Comparison of ENCODE assay signal across 15 mouse cellular contexts in the genomic region with DNA sequence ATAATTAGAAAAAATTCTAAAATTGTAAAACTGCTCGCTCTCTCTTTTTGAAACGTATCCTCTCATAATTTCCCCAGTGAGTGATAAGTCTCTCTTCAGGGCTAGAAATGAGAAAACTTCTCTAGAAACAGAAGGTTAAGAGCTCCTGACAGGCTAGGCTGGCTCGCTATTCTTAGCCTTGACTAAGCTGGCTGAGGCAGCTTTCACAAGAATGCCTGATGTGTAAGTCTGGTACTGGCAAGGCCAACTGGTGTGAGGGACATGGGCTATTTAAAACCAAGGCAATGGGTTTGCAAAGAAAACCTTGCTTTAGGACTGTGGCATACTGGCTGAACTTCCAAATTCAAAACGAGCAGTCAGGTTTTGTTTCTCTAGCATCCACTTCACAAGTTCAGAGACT. TPM values are rescaled to one million over a fixed set of nuclear protein-coding genes. Genes with fewer than 3 reads are reported as not detected.
DNase-seq lines count a peak whose midpoint lies in the region; ATAC-seq and TF ChIP-seq lines count a peak whose summit lies in the region.
"Had no signal": no experiment of that assay in that cellular context is flagged by ENCODE, and none has a peak within 500 bp of the region (broad histone marks: within the 10 kb centered on the region; RNA-seq: fewer than 3 reads in every experiment).

No protein-coding gene starts in this region.

- DNase-seq in gastrocnemius, adult 2 months: peak; percentile 71
- DNase-seq in gastrocnemius, postnatal 4 days (ENCODE audit: low spot score in 2 of 2): no peak
- peak; percentile 2 for DNase-seq in CH12.LX (ENCODE audit: extremely low read depth)
- DNase-seq in brain, adult 2 months (ENCODE audit: low read depth, low spot score): peak; percentile 65
- DNase-seq in hindbrain, embryonic 14.5 days (ENCODE audit: low spot score): no peak
- no peak for DNase-seq in kidney, adult 18-20 months
- DNase-seq: cerebellum, adult 8-10 months; kidney, adult 9 months had no signal

- 46% methylated on average over 4 of the region's 4 CpGs for WGBS in heart, embryonic 15.5 days
- WGBS in hindbrain, embryonic 14.5 days: 93% methylated on average over 4 of the region's 4 CpGs

- TF ChIP-seq POLR2A in CH12.LX (IDR thresholded peaks at IDR 0.05; ENCODE audit: low read depth, low read length): no peak

- no peaks in the 10 kb centered on the region for H3K4me1 ChIP-seq in CH12.LX (ENCODE audit: control insufficient read depth in 1 of 2, insufficient read depth in 2 of 2)
- peaks cover 15% of the 10 kb centered on the region for H3K4me1 ChIP-seq in heart, embryonic 15.5 days (replicated peaks)
- no peaks in the 10 kb centered on the region for H3K4me1 ChIP-seq in hindbrain, embryonic 14.5 days (replicated peaks; ENCODE audit: control insufficient read depth, insufficient read depth, low read length)
- H3K4me1 ChIP-seq: liver, embryonic 12.5 days; megakaryocyte, embryonic 14.5 days had no signal

- no peaks in the 10 kb centered on the region for H3K36me3 ChIP-seq in CH12.LX (replicated peaks in 1 of 2; ENCODE audit: control insufficient read depth in 1 of 2, insufficient read depth in 1 of 2, low read length in 1 of 2)
- H3K36me3 ChIP-seq in heart, embryonic 15.5 days: peaks cover 39% of the 10 kb centered on the region
- no peaks in the 10 kb centered on the region for H3K36me3 ChIP-seq in hindbrain, embryonic 14.5 days (replicated peaks; ENCODE audit: control insufficient read depth, insufficient read depth)
- H3K36me3 ChIP-seq: liver, embryonic 12.5 days had no signal

- no peak for TF ChIP-seq RAD21 in CH12.LX (IDR thresholded peaks at IDR 0.05; ENCODE audit: low read depth, low read length)

- in situ Hi-C loops in CH12.LX (cut with MboI; ENCODE audit: low pct_ligation_motif_present, low pct_unique_long_range_greater_than_20kb, low sequenced_read_pairs): no loop called here

- no peak overlapping the region for H3K9ac ChIP-seq in CH12.LX (ENCODE audit: insufficient read depth, low read depth)
- H3K9ac ChIP-seq in heart, embryonic 15.5 days: no peak overlapping the region
- H3K9ac ChIP-seq in hindbrain, embryonic 14.5 days: no peak overlapping the region
- H3K9ac ChIP-seq: liver, embryonic 12.5 days had no signal

- H3K4me2 ChIP-seq in CH12.LX (ENCODE audit: insufficient read depth, low read depth, poor library complexity, severe bottlenecking): 0 out of 2 replicates have a peak overlapping the region, but pooled peaks have one; percentile 13
- no peak overlapping the region for H3K4me2 ChIP-seq in heart, embryonic 15.5 days
- H3K4me2 ChIP-seq in hindbrain, embryonic 14.5 days (replicated peaks): no peak overlapping the region
- H3K4me2 ChIP-seq: liver, embryonic 12.5 days had no signal

- dilution Hi-C loops in CH12.LX (cut with MboI; ENCODE audit: extremely low pct_ligation_motif_present, extremely low pct_unique_long_range_greater_than_20kb, low sequenced_read_pairs): no loop called here

- H3K27me3 ChIP-seq in CH12.LX (replicated peaks): no peaks in the 10 kb centered on the region
- no peaks in the 10 kb centered on the region for H3K27me3 ChIP-seq in heart, embryonic 15.5 days
- no peaks in the 10 kb centered on the region for H3K27me3 ChIP-seq in hindbrain, embryonic 14.5 days (ENCODE audit: control insufficient read depth, insufficient read depth, low read length)
- H3K27me3 ChIP-seq: liver, embryonic 12.5 days; megakaryocyte, embryonic 14.5 days had no signal

- TF ChIP-seq EP300 in CH12.LX (IDR thresholded peaks at IDR 0.05; ENCODE audit: low read length): no peak

- H3K79me2 ChIP-seq in CH12.LX (replicated peaks; ENCODE audit: control insufficient read depth, extremely low read depth, insufficient read depth, poor library complexity, severe bottlenecking): no peaks in the 10 kb centered on the region

- H3K27ac ChIP-seq in gastrocnemius, adult 2 months: peak overlapping the region; percentile 92
- H3K27ac ChIP-seq in CH12.LX (ENCODE audit: insufficient read depth, low read depth): no peak overlapping the region
- H3K27ac ChIP-seq in heart, embryonic 15.5 days: peak overlapping the region; percentile 84
- no peak overlapping the region for H3K27ac ChIP-seq in hindbrain, embryonic 14.5 days
- H3K27ac ChIP-seq: left cerebral cortex, adult 2 months; liver, embryonic 12.5 days had no signal

- peak; percentile 77 for ATAC-seq in heart, embryonic 15.5 days (replicated peaks; ENCODE audit: insufficient number of reproducible peaks, insufficient read depth, low FRiP score, low read depth)
- no peak for ATAC-seq in hindbrain, embryonic 14.5 days (ENCODE audit: low FRiP score)
- ATAC-seq: CD4-positive, CD25-positive, alpha-beta regulatory T cell, adult 4 months; hindbrain, embryonic 16.5 days; liver, embryonic 12.5 days had no signal

- H3K9me3 ChIP-seq in CH12.LX (replicated peaks; ENCODE audit: low read length): no peaks in the 10 kb centered on the region
- no peaks in the 10 kb centered on the region for H3K9me3 ChIP-seq in heart, embryonic 15.5 days (replicated peaks)
- no peaks in the 10 kb centered on the region for H3K9me3 ChIP-seq in hindbrain, embryonic 14.5 days (ENCODE audit: control insufficient read depth, low read length)
- H3K9me3 ChIP-seq: liver, embryonic 12.5 days had no signal

- intact Hi-C loops in gastrocnemius, adult 2 months (cut with DNase I): loop anchor here (1.0 kb wide), 1 partner anchor 52 kb away; a partner anchor contains a TSS

- no peak for TF ChIP-seq CTCF in gastrocnemius, adult 2 months (IDR thresholded peaks at IDR 0.05)
- no peak for TF ChIP-seq CTCF in CH12.LX (conservative IDR thresholded peaks at IDR 0.05 in 1 of 2, IDR thresholded peaks at IDR 0.05 in 1 of 2; ENCODE audit: low read depth in 2 of 2, low read length in 2 of 2)

- H3K4me3 ChIP-seq in gastrocnemius, adult 2 months: peak overlapping the region; percentile 54
- H3K4me3 ChIP-seq in CH12.LX (replicated peaks in 1 of 3; ENCODE audit: low read depth in 2 of 3, low read length in 2 of 3, poor library complexity in 1 of 3): no peak overlapping the region
- no peak overlapping the region for H3K4me3 ChIP-seq in heart, embryonic 15.5 days
- H3K4me3 ChIP-seq in hindbrain, embryonic 14.5 days (replicated peaks; ENCODE audit: low read length): no peak overlapping the region
- H3K4me3 ChIP-seq: erythroblast, embryonic 14.5 days; left cerebral cortex, adult 2 months; liver, embryonic 12.5 days; megakaryocyte, embryonic 14.5 days had no signal

TF ChIP-seq in CH12.LX, 34 proteins besides CTCF, POLR2A, EP300 and RAD21:
- no peak for TF ChIP-seq NRF1 (IDR thresholded peaks at IDR 0.05; ENCODE audit: low read depth, low read length)
TF ChIP-seq in CH12.LX: peak in this region for 0.

RNA-seq across cellular contexts. Expression of a gene that starts 51.8 kb away (rescaled TPM):
- 1,000 to 10,000 TPM; 6,941 to 7,187 TPM for total RNA-seq in gastrocnemius, adult 2 months (2021)
- 1,000 to 10,000 TPM; 3,850 to 4,932 TPM for total RNA-seq in gastrocnemius, postnatal 4 days (2021)
- total RNA-seq in CH12.LX (2012; rRNA removed) (3.4 and 4.2 TPM in 2 replicates), CH12.LX (2014; rRNA removed) (0.23 and 0.26 TPM in 2 replicates)
- polyA plus RNA-seq in CH12.LX (2012; ENCODE audit: insufficient read length, low read depth): 0.45 and 0.60 TPM in 2 replicates
- 583 and 694 TPM in 2 replicates for polyA plus RNA-seq in heart, embryonic 15.5 days (2015; fragmentation: Nextera tagmentation; extraction: Ambion mirVana)
- polyA plus RNA-seq in hindbrain, embryonic 14.5 days (2014; fragmentation: Nextera tagmentation; extraction: Ambion mirVana): 0.37 and 0.39 TPM in 2 replicates

Comparison
In these comparisons a context has a peak if more than half of its experiments do, and no peak if none do; other contexts are left out.
1. DNase-seq: peak in gastrocnemius, adult 2 months (single experiment), CH12.LX (single experiment) and brain, adult 2 months (single experiment); none in gastrocnemius, postnatal 4 days (0 of 2), hindbrain, embryonic 14.5 days (single experiment) and kidney, adult 18-20 months (single experiment).
2. H3K27ac ChIP-seq: peak in gastrocnemius, adult 2 months (single experiment) and heart, embryonic 15.5 days (single experiment); none in CH12.LX (single experiment) and hindbrain, embryonic 14.5 days (single experiment).
3. RNA of a gene that starts 51.8 kb away (total RNA-seq): 6,941 to 7,187 TPM in gastrocnemius, adult 2 months and 3,850 to 4,932 TPM in gastrocnemius, postnatal 4 days; 0.23 to 4.2 TPM in CH12.LX; every median in the first group is over 100 times any median in the second.